Mouse (Mus musculus) liver, embryonic 14.5 days (tissue): ENCODE results near the gene Zfp661. TPM values are rescaled to one million over a fixed set of nuclear protein-coding genes. Genes with fewer than 3 reads are reported as not detected.

Experiments
- ATAC-seq: fragments of 200-750 bp; cut with Nextera tagmentation; 2 replicates; pipeline ENCODE4 v1.8.0; 2017; ENCODE audit warnings: moderate number of reproducible peaks, mild to moderate bottlenecking, moderate library complexity; ENCODE audit not compliant: insufficient read depth
- DNase-seq, 3 experiments: peaks; one replicate each; pipeline ENCODE4 v3.0.0-alpha.2; 2012 to 2013; ENCODE audit warnings: low read depth in 3 of 3, low spot score in 3 of 3
- H3K27ac ChIP-seq: fragments of 300-500 bp; sonication (generic); 2 replicates; pipeline ENCODE4 v1.5.1; 2014; ENCODE audit warnings: moderate library complexity, mild to moderate bottlenecking, control low read depth, inconsistent platforms
- H3K27me3 ChIP-seq: fragments of 300-500 bp; sonication (generic); 2 replicates; pipeline ENCODE4 v1.6.1; 2014; ENCODE audit warnings: mild to moderate bottlenecking, low read length, moderate library complexity; ENCODE audit not compliant: control insufficient read depth, insufficient read depth
- H3K36me3 ChIP-seq: fragments of 300-500 bp; sonication (generic); replicated peaks from 2 replicates; pipeline ENCODE4 v1.6.1; 2014; ENCODE audit warnings: low read depth; ENCODE audit not compliant: control insufficient read depth, insufficient read depth
- H3K4me1 ChIP-seq, 2 experiments: fragments of 200-500 bp in 1 of 2; fragments of 300-500 bp in 1 of 2; sonication (generic) in 1 of 2; replicated peaks; 2 replicates each; pipeline ENCODE4 v1.6.1; 2012 to 2014; ENCODE audit warnings: antibody characterized with exemption in 1 of 2, inconsistent platforms in 1 of 2, low read length in 1 of 2; ENCODE audit not compliant: control insufficient read depth in 2 of 2, insufficient read depth in 2 of 2
- H3K4me2 ChIP-seq: fragments of 300-500 bp; sonication (generic); 2 replicates; pipeline ENCODE4 v1.6.1; 2014; ENCODE audit warnings: low read depth, mild to moderate bottlenecking, control low read depth, moderate library complexity
- H3K4me3 ChIP-seq, 2 experiments: fragments of 200-500 bp in 1 of 2; fragments of 300-500 bp in 1 of 2; sonication (generic) in 1 of 2; 2 replicates each; pipeline ENCODE4 v1.5.1; 2012 to 2014; ENCODE audit warnings: low read depth in 2 of 2, low read length in 2 of 2, mild to moderate bottlenecking in 2 of 2, control low read depth in 1 of 2, inconsistent platforms in 1 of 2, moderate library complexity in 1 of 2; ENCODE audit not compliant: insufficient read depth in 1 of 2
- H3K9ac ChIP-seq: fragments of 300-500 bp; sonication (generic); replicated peaks from 2 replicates; pipeline ENCODE4 v1.6.1; 2014; ENCODE audit warnings: mild to moderate bottlenecking, control low read depth, moderate library complexity
- H3K9me3 ChIP-seq: fragments of 300-500 bp; sonication (generic); 2 replicates; pipeline ENCODE4 v1.6.1; 2016; ENCODE audit warnings: low read length, mixed read lengths; ENCODE audit not compliant: control insufficient read depth
- CTCF ChIP-seq: IDR thresholded peaks from 2 replicates; pipeline ENCODE4 v1.5.1; 2016; ENCODE audit warnings: antibody characterized with exemption, low read depth, control low read depth
- EP300 ChIP-seq: IDR thresholded peaks from 2 replicates; pipeline ENCODE4 v1.6.1; 2016; ENCODE audit warnings: antibody characterized with exemption, low read depth
- WGBS: fragments of 180-500 bp; shearing (Covaris S2); extraction: QIAGEN DNeasy Blood & Tissue Kit; methylation state at CpG from one replicate; pipeline ENCODE4 v1.1.7; 2014; ENCODE audit not compliant: insufficient replicate concordance; 5-methylcytosine and 5-hydroxymethylcytosine counted together
- polyA plus RNA-seq, 2 experiments: library from polyadenylated mRNA; depleted of rRNA in 1 of 2; stranded (reverse) in 1 of 2; unstranded in 1 of 2; fragments of >200 nt; fragmentation: Nextera tagmentation in 1 of 2; extraction: Ambion mirVana in 1 of 2; gene quantifications; 2 replicates each; pipeline versions ENCODE4 v1.2.1 to v1.2.3; 2012 to 2014

The Zfp661 gene
- polyA plus RNA-seq, 2 experiments = 0.83 to 1.1 TPM

GRCm38 (mm10) chr2:127531592-127531991 is 55.3 kb downstream of the Zfp661 start:
- Histone ChIP-seq H3K4me2 (no peak overlapping the region), H3K36me3 (no peaks in the 10 kb centered on the region), H3K9me3 (no peaks in the 10 kb centered on the region), H3K27ac (no peak overlapping the region), H3K4me3 (no peak overlapping the region), H3K27me3 (no peaks in the 10 kb centered on the region), H3K4me1 (no peaks in the 10 kb centered on the region), H3K9ac (no peak overlapping the region)
- ATAC-seq (no peak), DNase-seq (no peak)
- WGBS = 43% methylated on average over 2 of the region's 2 CpGs
- no peak for TF ChIP-seq EP300
- no peak for TF ChIP-seq CTCF

DNA sequence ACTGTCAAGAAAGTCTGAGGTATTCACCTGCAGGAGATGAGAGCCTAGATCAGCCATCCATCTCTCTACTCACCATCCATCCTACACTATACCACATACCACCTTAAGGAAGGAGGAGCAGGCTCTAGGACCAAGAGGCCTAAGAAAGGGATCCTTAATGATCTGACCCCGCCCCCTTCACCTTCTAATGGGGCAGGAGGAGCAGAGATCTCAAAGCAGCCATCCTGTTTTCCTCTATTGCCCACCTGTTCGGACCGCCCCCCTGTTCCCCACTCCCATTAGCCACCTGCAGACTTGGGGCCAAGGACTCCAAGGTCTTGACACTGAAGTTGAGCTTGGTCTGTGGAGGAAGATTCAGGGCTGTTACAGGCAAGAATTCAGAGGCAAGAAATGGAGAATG is 56.5 kb downstream of the Zfp661 start:
- no peak overlapping the region for H3K9ac ChIP-seq
- no peak for ATAC-seq
- H3K27ac ChIP-seq = no peak overlapping the region
- no peaks in the 10 kb centered on the region for H3K36me3 ChIP-seq
- H3K4me2 ChIP-seq = no peak overlapping the region
- no peak for DNase-seq
- no peaks in the 10 kb centered on the region for H3K9me3 ChIP-seq
- no peak for TF ChIP-seq CTCF
- TF ChIP-seq EP300 = no peak
- no peaks in the 10 kb centered on the region for H3K27me3 ChIP-seq
- H3K4me1 ChIP-seq = no peaks in the 10 kb centered on the region; a peak in 1 of 4 replicates
- WGBS = 59% methylated on average over 3 of the region's 3 CpGs
- no peak overlapping the region for H3K4me3 ChIP-seq

GRCm38 (mm10) chr2:127525004-127525775 is 61.7 kb downstream of the Zfp661 start:
- Histone ChIP-seq H3K9me3 (no peaks in the 10 kb centered on the region), H3K4me1 (peaks cover 0 to 3% of the 10 kb centered on the region in 2 experiments; a peak in 1 of 4 replicates), H3K4me2 (no peak overlapping the region), H3K27ac (no peak overlapping the region), H3K36me3 (no peaks in the 10 kb centered on the region), H3K4me3 (no peak overlapping the region), H3K27me3 (peaks cover 6% of the 10 kb centered on the region; the same call in 1 of the 2 replicates), H3K9ac (no peak overlapping the region)
- 46% methylated on average over 3 of the region's 3 CpGs for WGBS
- ATAC-seq (no peak), DNase-seq (no peak)
- no peak for TF ChIP-seq CTCF

Other genes starting within 250 kb of the Zfp661 start
- not detected in 2 replicates for gene Astl, start 248.5 kb downstream of the Zfp661 start, polyA plus RNA-seq (2012; rRNA removed)
- gene Astl, start 248.5 kb downstream of the Zfp661 start, polyA plus RNA-seq (2014; fragmentation: Nextera tagmentation; extraction: Ambion mirVana) = not detected in 2 replicates
- gene Adra2b, start 223.9 kb downstream of the Zfp661 start, polyA plus RNA-seq (2012; rRNA removed) = 12.4 and 13.2 TPM in 2 replicates
- gene Adra2b, start 223.9 kb downstream of the Zfp661 start, polyA plus RNA-seq (2014; fragmentation: Nextera tagmentation; extraction: Ambion mirVana) = 20.0 and 24.4 TPM in 2 replicates
- 0.26 and 0.45 TPM in 2 replicates for gene Gpat2, start 161.9 kb downstream of the Zfp661 start, polyA plus RNA-seq (2012; rRNA removed)
- 0.32 and 0.33 TPM in 2 replicates for gene Gpat2, start 161.9 kb downstream of the Zfp661 start, polyA plus RNA-seq (2014; fragmentation: Nextera tagmentation; extraction: Ambion mirVana)
- 6.8 and 7.9 TPM in 2 replicates for gene Fahd2a, start 142.5 kb downstream of the Zfp661 start, polyA plus RNA-seq (2012; rRNA removed)
- gene Fahd2a, start 142.5 kb downstream of the Zfp661 start, polyA plus RNA-seq (2014; fragmentation: Nextera tagmentation; extraction: Ambion mirVana) = 15.1 and 20.0 TPM in 2 replicates
- gene Kcnip3, start 65.0 kb downstream of the Zfp661 start, polyA plus RNA-seq (2012; rRNA removed) = 0.36 and 0.38 TPM in 2 replicates
- 0.42 and 0.59 TPM in 2 replicates for gene Kcnip3, start 65.0 kb downstream of the Zfp661 start, polyA plus RNA-seq (2014; fragmentation: Nextera tagmentation; extraction: Ambion mirVana)
- gene Prom2, start 45.6 kb downstream of the Zfp661 start, polyA plus RNA-seq (2012; rRNA removed) = 0.01 TPM in 1 of 2 replicates, not detected in the other
- gene Prom2, start 45.6 kb downstream of the Zfp661 start, polyA plus RNA-seq (2014; fragmentation: Nextera tagmentation; extraction: Ambion mirVana) = not detected in 2 replicates
- gene Mrps5, start 128 bp upstream of the Zfp661 start, polyA plus RNA-seq (2012; rRNA removed) = 25.2 and 46.4 TPM in 2 replicates
- gene Mrps5, start 128 bp upstream of the Zfp661 start, polyA plus RNA-seq (2014; fragmentation: Nextera tagmentation; extraction: Ambion mirVana) = 80.1 and 80.3 TPM in 2 replicates
- 0.01 and 0.03 TPM in 2 replicates for gene Mal, start 69.6 kb upstream of the Zfp661 start, polyA plus RNA-seq (2012; rRNA removed)
- 0.06 and 0.10 TPM in 2 replicates for gene Mal, start 69.6 kb upstream of the Zfp661 start, polyA plus RNA-seq (2014; fragmentation: Nextera tagmentation; extraction: Ambion mirVana)
- gene Mall, start 142.8 kb upstream of the Zfp661 start, polyA plus RNA-seq (2012; rRNA removed) = 0.02 and 0.06 TPM in 2 replicates
- gene Mall, start 142.8 kb upstream of the Zfp661 start, polyA plus RNA-seq (2014; fragmentation: Nextera tagmentation; extraction: Ambion mirVana) = not detected in 2 replicates
- gene Nphp1, start 201.8 kb upstream of the Zfp661 start, polyA plus RNA-seq (2012; rRNA removed) = 2.9 and 4.9 TPM in 2 replicates
- gene Nphp1, start 201.8 kb upstream of the Zfp661 start, polyA plus RNA-seq (2014; fragmentation: Nextera tagmentation; extraction: Ambion mirVana) = 5.5 and 6.8 TPM in 2 replicates
- 9.8 and 24.3 TPM in 2 replicates for gene Mtln, start 205.4 kb upstream of the Zfp661 start, polyA plus RNA-seq (2012; rRNA removed)
- gene Mtln, start 205.4 kb upstream of the Zfp661 start, polyA plus RNA-seq (2014; fragmentation: Nextera tagmentation; extraction: Ambion mirVana) = 25.4 and 28.1 TPM in 2 replicates
- 10.8 and 17.0 TPM in 2 replicates for gene Bub1, start 244.8 kb upstream of the Zfp661 start, polyA plus RNA-seq (2012; rRNA removed)
- gene Bub1, start 244.8 kb upstream of the Zfp661 start, polyA plus RNA-seq (2014; fragmentation: Nextera tagmentation; extraction: Ambion mirVana) = 11.5 and 14.5 TPM in 2 replicates